Mouse (Mus musculus): Measurements from ENCODE around the gene Fst.

Fst gene

GRCm38 (mm10) chr13:114406866-114407265, 51.9 kb downstream of the Fst start:
- no peak for DNase-seq

DNA sequence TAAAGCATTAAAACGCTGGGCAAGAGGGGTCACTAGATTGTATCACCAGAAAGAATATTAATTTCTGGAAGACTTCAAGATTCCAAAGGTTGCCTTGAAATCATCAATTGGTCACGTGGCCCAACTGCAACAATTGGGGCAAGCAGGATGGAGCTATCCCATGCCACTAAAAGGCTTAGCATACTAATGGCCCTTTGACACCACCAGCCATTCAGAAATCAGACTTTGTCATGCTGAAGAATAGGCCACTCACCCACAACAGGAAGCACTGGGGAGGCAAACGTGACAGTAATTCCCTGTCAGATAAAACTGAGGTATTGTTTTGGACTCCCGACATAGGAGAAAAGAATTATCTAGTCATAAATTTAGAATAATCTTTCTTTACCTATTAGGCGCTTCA, 52.3 kb downstream of the Fst start:
- no peak for DNase-seq

GRCm38 (mm10) chr13:114405100-114405715, 53.5 kb downstream of the Fst start:
- no peak for DNase-seq

All from liver (tissue).